Mouse (Mus musculus): ENCODE data around the gene Utrn. TPM values are rescaled to one million over a fixed set of nuclear protein-coding genes. Genes with fewer than 3 reads are reported as not detected.
A peak's percentile ranks its signal among the peaks of the same experiment; 100 is the strongest.

Gene Utrn
- polyA plus RNA-seq, 1 experiment from 2014 or later = 67.9 TPM

DNA sequence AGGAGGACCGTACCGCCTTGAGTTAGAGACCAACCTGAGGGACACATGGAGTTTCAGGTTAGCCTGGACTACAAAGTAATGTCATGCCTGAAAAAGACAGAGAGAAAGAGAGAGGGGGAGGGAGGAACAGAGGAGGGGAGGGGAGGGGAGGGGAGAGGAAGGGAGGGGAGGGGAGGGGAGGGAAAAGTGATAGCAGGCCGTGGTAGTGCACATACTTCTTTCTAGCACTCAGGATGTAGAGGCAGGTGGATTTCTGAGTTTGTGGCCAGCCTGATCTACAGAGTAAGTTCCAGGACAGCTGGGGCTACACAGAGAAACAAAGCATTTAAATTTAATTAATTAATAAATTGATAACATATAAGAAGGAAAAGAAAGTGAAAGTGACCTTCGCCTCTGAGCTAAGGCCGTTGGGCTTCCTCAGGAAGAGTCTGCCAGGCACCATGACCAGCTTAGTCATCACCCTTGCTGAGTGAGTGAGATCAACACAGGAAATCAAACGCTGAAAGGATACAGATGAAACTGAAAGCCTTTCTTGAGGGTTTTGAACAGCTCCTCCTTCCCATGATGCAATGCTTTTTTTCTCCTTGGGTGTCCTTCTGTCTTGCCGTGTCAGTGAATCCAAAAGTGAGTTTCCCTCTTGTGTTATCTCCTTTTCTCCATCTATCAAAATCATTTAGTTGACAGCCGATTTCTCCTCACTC is 5.6 kb upstream of the Utrn start:
- Histone ChIP-seq H3K9ac (no peak overlapping the region), H3K4me3 (ENCODE audit: low read depth, low read length) (no peak overlapping the region), H3K4me1 (ENCODE audit: insufficient read depth) (no peaks in the 10 kb centered on the region), H3K4me2 (no peak overlapping the region), H3K9me3 (ENCODE audit: low read depth, low read length) (0 out of 2 replicates have a peak, but pooled peaks cover 3% of the 10 kb centered on the region), H3K27ac (ENCODE audit: low read depth) (no peak overlapping the region), H3K36me3 (ENCODE audit: insufficient read depth) (no peaks in the 10 kb centered on the region), H3K27me3 (ENCODE audit: insufficient read depth, low read length) (no peaks in the 10 kb centered on the region)
- 57% methylated on average over 8 of the region's 8 CpGs for WGBS
- DNase-seq = peak; percentile 44
- ATAC-seq (ENCODE audit: insufficient read depth) = no peak
- no peak for TF ChIP-seq CTCF (IDR thresholded peaks at IDR 0.05; ENCODE audit: low read depth)

DNA sequence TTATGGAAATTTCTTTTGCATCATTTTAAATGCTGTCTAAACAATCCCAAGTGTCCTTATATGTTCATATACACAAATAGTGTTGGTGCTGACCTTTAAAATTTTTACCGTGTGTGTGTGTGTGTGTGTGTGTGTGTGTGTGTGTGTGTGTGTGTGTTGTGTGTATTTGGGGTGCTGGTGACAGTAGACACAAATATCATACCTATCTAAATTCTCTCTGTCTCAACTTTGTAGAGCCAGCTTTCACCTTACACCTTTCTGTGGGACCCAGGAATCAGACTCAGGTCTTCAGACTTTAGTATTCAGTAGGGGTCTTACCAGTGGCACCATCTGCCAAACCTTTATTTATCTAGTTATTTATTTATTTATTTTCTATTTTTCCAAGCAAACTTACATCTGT is 681 bp upstream of the Utrn start:
- H3K9ac ChIP-seq = no peak overlapping the region
- H3K9me3 ChIP-seq (ENCODE audit: low read depth, low read length) = no peaks in the 10 kb centered on the region
- H3K4me2 ChIP-seq = peak overlapping the region; percentile 77
- no peaks in the 10 kb centered on the region for H3K4me1 ChIP-seq (ENCODE audit: insufficient read depth)
- H3K36me3 ChIP-seq (ENCODE audit: insufficient read depth) = no peaks in the 10 kb centered on the region
- DNase-seq = no peak
- no peaks in the 10 kb centered on the region for H3K27me3 ChIP-seq (ENCODE audit: insufficient read depth, low read length)
- ATAC-seq (ENCODE audit: insufficient read depth) = no peak
- WGBS = 14% methylated on average over 1 of the region's 1 CpGs
- no peak overlapping the region for H3K27ac ChIP-seq (ENCODE audit: low read depth)
- H3K4me3 ChIP-seq (ENCODE audit: low read depth, low read length) = peak overlapping the region; percentile 72
- no peak for TF ChIP-seq CTCF (IDR thresholded peaks at IDR 0.05; ENCODE audit: low read depth)

DNA sequence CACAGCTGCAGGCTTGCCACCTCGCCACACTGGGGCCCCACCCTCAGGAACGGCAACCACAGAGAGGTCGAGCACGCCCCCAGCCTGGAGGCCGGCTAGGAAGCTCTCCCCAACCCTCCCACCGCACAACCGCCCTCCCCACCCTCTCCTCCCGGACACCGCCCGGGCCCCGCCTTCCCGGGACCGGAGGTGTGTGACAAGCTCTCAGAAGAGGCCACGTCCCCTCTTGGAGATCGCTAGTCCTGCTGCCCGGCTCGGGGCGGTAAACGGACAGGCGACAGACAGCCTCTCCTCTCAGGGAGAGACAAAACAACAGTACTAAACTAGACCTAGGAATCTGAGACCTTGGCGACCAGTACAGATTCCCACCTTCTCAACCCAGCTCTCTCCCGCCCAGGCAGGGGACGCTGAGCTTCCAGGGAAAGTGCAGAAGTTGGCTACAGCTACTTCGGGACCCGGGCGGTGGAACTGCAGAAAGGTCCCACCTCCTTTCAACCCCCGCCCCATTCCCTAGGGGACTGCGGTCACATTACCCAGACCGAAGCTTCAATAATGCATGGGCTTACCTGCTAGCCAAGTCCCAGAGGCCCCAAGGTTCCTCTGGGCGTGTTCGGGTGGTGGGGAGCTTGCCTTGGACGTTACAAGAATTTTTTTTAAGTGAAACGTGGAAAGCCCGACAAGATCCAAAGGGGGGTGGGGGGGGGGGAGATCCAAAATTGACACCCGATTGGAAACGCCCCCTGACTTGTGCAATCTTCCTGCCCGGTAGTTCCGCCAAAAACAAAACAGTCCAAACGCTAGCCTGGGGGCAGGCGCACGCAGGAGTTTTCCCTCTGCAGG is 756 bp downstream of the Utrn start:
- peak overlapping the region; percentile 95 for H3K27ac ChIP-seq (ENCODE audit: low read depth)
- H3K4me2 ChIP-seq = peak overlapping the region; percentile 77
- H3K4me3 ChIP-seq (ENCODE audit: low read depth, low read length) = peak overlapping the region; percentile 72
- WGBS = under 1% methylated on average over 41 of the region's 41 CpGs
- H3K9ac ChIP-seq = peak overlapping the region; percentile 90
- ATAC-seq (ENCODE audit: insufficient read depth) = peak; percentile 84
- peak; percentile 85 for DNase-seq
- H3K9me3 ChIP-seq (ENCODE audit: low read depth, low read length) = no peaks in the 10 kb centered on the region
- no peaks in the 10 kb centered on the region for H3K4me1 ChIP-seq (ENCODE audit: insufficient read depth)
- TF ChIP-seq CTCF (IDR thresholded peaks at IDR 0.05; ENCODE audit: low read depth) = 0 out of 2 replicates have a peak, but pooled peaks have one; percentile 7
- H3K27me3 ChIP-seq (ENCODE audit: insufficient read depth, low read length) = no peaks in the 10 kb centered on the region
- no peaks in the 10 kb centered on the region for H3K36me3 ChIP-seq (ENCODE audit: insufficient read depth)

DNA sequence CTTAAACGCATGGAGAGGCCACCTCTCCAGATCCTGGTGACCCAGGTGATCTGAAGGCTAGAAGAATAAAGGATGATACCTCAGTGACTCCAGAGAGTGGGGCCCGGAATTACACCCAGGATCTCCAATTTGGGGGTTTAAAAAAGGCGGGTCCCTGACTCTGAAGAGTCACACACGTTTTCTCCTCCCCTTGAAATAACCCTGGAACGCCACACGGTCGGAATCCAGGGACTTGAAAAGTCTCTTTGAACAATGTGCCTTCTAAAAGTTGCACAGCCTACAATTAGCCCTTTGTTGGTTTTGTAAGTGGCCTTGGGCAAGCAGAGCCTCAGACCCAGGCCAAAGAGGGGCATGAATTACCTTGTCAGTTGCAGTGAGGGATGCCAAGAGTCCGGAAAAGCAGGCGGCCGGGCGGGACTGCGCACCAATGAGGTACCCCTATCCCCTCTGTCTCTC is 1.4 kb downstream of the Utrn start:
- ATAC-seq (ENCODE audit: insufficient read depth) (no peak), DNase-seq (no peak)
- H3K36me3 ChIP-seq (ENCODE audit: insufficient read depth) = no peaks in the 10 kb centered on the region
- TF ChIP-seq CTCF (IDR thresholded peaks at IDR 0.05; ENCODE audit: low read depth) = no peak
- peak overlapping the region; percentile 90 for H3K9ac ChIP-seq
- peak overlapping the region; percentile 95 for H3K27ac ChIP-seq (ENCODE audit: low read depth)
- 0% methylated on average over 12 of the region's 12 CpGs for WGBS
- no peaks in the 10 kb centered on the region for H3K4me1 ChIP-seq (ENCODE audit: insufficient read depth)
- H3K4me2 ChIP-seq = peak overlapping the region; percentile 77
- H3K4me3 ChIP-seq (ENCODE audit: low read depth, low read length) = peak overlapping the region; percentile 72
- no peaks in the 10 kb centered on the region for H3K9me3 ChIP-seq (ENCODE audit: low read depth, low read length)
- H3K27me3 ChIP-seq (ENCODE audit: insufficient read depth, low read length) = no peaks in the 10 kb centered on the region

DNA sequence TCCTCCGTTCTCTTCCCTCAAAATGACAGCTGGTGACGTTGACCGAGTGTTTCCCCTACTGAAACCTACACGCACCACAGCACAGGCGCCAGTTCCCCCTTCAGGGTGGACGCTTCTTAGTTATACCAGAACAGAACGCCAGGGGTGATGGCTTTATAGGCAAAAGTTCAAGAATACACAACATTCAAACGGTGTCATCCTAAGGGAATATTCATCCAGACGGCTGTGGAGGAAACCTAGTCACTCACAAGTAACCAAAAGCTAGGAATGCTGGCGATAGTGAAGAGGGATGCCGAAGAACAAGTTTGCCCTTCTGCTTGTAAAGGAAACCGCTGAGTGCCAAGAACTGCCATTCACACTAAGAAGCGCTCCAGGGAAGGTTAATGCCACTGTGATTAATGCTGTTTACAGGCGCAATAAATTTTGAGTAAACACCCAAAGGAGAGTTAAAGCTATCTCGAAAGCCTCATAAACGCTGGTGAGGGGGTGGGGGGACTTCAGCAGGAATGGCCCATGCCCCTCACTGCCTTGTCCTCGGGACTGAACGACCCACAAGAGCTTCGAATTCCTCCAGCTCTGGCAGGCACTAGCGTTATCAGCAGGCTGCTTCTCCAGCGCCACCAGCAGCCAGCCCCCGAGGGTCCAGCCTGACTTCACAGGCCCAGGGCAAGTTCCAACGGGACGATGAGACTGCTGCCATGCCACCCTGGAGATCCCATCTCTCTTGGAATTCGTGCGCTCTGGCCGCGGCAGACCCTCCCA is 2.0 kb downstream of the Utrn start:
- Histone ChIP-seq H3K4me3 (ENCODE audit: low read depth, low read length) (peak overlapping the region; percentile 72), H3K4me1 (ENCODE audit: insufficient read depth) (peaks cover under 1% of the 10 kb centered on the region; the same call in 1 of the 2 replicates), H3K4me2 (peak overlapping the region; percentile 77), H3K9me3 (ENCODE audit: low read depth, low read length) (no peaks in the 10 kb centered on the region), H3K36me3 (ENCODE audit: insufficient read depth) (no peaks in the 10 kb centered on the region), H3K9ac (peak overlapping the region; percentile 90), H3K27ac (ENCODE audit: low read depth) (peak overlapping the region; percentile 95; the same call in 1 of the 2 replicates), H3K27me3 (ENCODE audit: insufficient read depth, low read length) (no peaks in the 10 kb centered on the region)
- peak; percentile 50 for TF ChIP-seq CTCF (IDR thresholded peaks at IDR 0.05; ENCODE audit: low read depth)
- DNase-seq (peak; percentile 69), ATAC-seq (ENCODE audit: insufficient read depth) (peak; percentile 4; the same call in 1 of the 2 replicates)
- WGBS = 2% methylated on average over 28 of the region's 28 CpGs

DNA sequence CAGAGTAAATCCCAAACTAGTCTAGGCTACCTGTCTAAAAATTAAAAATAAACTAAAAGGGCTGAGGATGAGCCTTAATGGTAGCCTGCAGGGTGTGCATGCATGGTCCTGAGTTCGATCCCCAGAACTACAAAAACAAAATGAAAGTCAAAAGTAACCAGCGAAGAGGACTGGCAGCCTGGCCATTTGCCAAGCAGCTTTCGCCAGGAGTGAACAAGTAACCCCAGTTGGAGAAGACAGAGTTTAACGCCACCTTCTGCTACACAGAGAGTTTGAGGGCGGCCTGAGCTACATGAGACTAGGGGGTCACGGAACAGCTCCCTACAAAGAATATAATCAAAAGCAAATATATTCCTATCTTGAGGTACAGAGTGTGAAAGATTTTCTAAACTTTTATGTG is 4.0 kb downstream of the Utrn start:
- TF ChIP-seq CTCF (IDR thresholded peaks at IDR 0.05; ENCODE audit: low read depth) = no peak
- peak; percentile 23 for DNase-seq
- Histone ChIP-seq H3K27ac (ENCODE audit: low read depth) (no peak overlapping the region), H3K4me2 (no peak overlapping the region), H3K27me3 (ENCODE audit: insufficient read depth, low read length) (no peaks in the 10 kb centered on the region), H3K9ac (no peak overlapping the region), H3K4me1 (ENCODE audit: insufficient read depth) (peaks cover 2% of the 10 kb centered on the region; the same call in 1 of the 2 replicates), H3K9me3 (ENCODE audit: low read depth, low read length) (no peaks in the 10 kb centered on the region), H3K36me3 (ENCODE audit: insufficient read depth) (peaks cover 7% of the 10 kb centered on the region; the same call in 1 of the 2 replicates), H3K4me3 (ENCODE audit: low read depth, low read length) (no peak overlapping the region)
- no peak for ATAC-seq (ENCODE audit: insufficient read depth)
- 75% methylated on average over 6 of the region's 6 CpGs for whole genome bisulfite sequencing
